In the genomic region with DNA sequence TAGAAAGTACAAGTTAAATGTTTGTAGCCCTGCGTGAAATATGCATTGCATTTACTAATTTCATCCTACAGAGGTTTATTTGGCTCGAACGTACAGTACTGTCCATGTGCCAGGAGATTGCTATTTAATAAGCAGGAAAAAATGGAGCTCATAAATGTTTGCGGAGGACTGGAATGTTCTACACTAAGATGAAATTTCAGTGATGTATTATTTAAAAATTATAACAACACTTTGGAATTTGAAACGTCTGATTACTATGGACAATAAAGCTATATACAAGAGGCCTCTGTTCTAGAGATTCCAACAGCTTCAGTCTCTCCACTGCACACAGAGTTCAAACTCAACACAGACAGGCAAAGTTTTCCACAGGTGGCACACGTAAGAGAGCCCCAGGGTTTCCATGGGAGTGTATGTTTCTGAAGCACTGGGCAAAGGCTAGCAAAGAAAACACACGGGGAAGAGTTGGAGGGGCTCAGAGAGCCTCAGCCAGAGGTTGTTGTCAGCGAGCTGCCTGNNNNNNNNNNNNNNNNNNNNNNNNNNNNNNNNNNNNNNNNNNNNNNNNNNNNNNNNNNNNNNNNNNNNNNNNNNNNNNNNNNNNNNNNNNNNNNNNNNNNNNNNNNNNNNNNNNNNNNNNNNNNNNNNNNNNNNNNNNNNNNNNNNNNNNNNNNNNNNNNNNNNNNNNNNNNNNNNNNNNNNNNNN, we compare ENCODE assay signal across 11 mouse cellular contexts. TPM values are rescaled to one million over a fixed set of nuclear protein-coding genes. Genes with fewer than 3 reads are reported as not detected.
DNase-seq lines count a peak whose midpoint lies in the region; ATAC-seq lines count a peak whose summit lies in the region.
"Had no signal": no experiment of that assay in that cellular context is flagged by ENCODE, and none has a peak within 500 bp of the region (broad histone marks: within the 10 kb centered on the region; RNA-seq: fewer than 3 reads in every experiment).

No protein-coding gene starts in this region.

- 47% methylated on average over 8 of the region's 8 CpGs for WGBS in heart, embryonic 16.5 days
- WGBS in liver, embryonic 11.5 days, result 57% methylated on average over 8 of the region's 8 CpGs

- peak overlapping the region; percentile 72 for H3K27ac ChIP-seq in heart, embryonic 16.5 days (ENCODE audit: low read length)
- no peak overlapping the region for H3K27ac ChIP-seq in liver, embryonic 11.5 days (ENCODE audit: low read depth, low read length)

- no peak for DNase-seq in heart, adult 8-10 months (ENCODE audit: low spot score)
- DNase-seq in Muller cell, postnatal 12 days (ENCODE audit: inconsistent ontology term), result peak; percentile 87
- DNase-seq in fibroblast of lung, adult 2 months (ENCODE audit: low read depth), result peak; percentile 9
- peak; percentile 44 for DNase-seq in liver, embryonic 11.5 days (ENCODE audit: low spot score)
- DNase-seq in frontal cortex, postnatal 10 days (ENCODE audit: low spot score in 2 of 2), result no peak
- DNase-seq in spleen, postnatal 10 days (ENCODE audit: low spot score in 2 of 2), result no peak
- DNase-seq in layer of hippocampus, adult 9-10 months (ENCODE audit: low spot score), result no peak
- DNase-seq: cerebellum, adult 18-20 months; lung, postnatal 36 days had no signal

- no peak overlapping the region for H3K4me3 ChIP-seq in heart, embryonic 16.5 days (ENCODE audit: low read length)
- H3K4me3 ChIP-seq in liver, embryonic 11.5 days (ENCODE audit: low read depth, low read length), result no peak overlapping the region

- H3K4me2 ChIP-seq in heart, embryonic 16.5 days (ENCODE audit: low read depth, low read length), result no peak overlapping the region
- H3K4me2 ChIP-seq in liver, embryonic 11.5 days, result no peak overlapping the region

- no peaks in the 10 kb centered on the region for H3K36me3 ChIP-seq in heart, embryonic 16.5 days (ENCODE audit: control insufficient read depth, insufficient read depth)
- no peaks in the 10 kb centered on the region for H3K36me3 ChIP-seq in liver, embryonic 11.5 days (ENCODE audit: control insufficient read depth, insufficient read depth, low read length)

- H3K27me3 ChIP-seq in heart, embryonic 16.5 days (ENCODE audit: control insufficient read depth, insufficient read depth, low read length), result no peaks in the 10 kb centered on the region
- no peaks in the 10 kb centered on the region for H3K27me3 ChIP-seq in liver, embryonic 11.5 days (replicated peaks; ENCODE audit: control insufficient read depth, insufficient read depth, low read length)

- H3K4me1 ChIP-seq in heart, embryonic 16.5 days (ENCODE audit: control insufficient read depth, insufficient read depth, low read length), result peaks cover 12% of the 10 kb centered on the region
- 0 out of 2 replicates have a peak, but pooled peaks cover 2% of the 10 kb centered on the region for H3K4me1 ChIP-seq in liver, embryonic 11.5 days (replicated peaks; ENCODE audit: control insufficient read depth, insufficient read depth, low read length)

- H3K9me3 ChIP-seq in heart, embryonic 16.5 days (replicated peaks; ENCODE audit: control insufficient read depth, low read length), result no peaks in the 10 kb centered on the region
- H3K9me3 ChIP-seq in liver, embryonic 11.5 days (ENCODE audit: control insufficient read depth, low read length), result no peaks in the 10 kb centered on the region

- no peak overlapping the region for H3K9ac ChIP-seq in heart, embryonic 16.5 days (ENCODE audit: low read length)
- H3K9ac ChIP-seq in liver, embryonic 11.5 days (ENCODE audit: low read depth, low read length), result no peak overlapping the region

- peak; percentile 52; the same call in 1 of the 2 replicates for ATAC-seq in heart, embryonic 16.5 days (replicated peaks; ENCODE audit: extremely low read depth, insufficient read depth, low FRiP score)
- ATAC-seq in liver, embryonic 11.5 days (replicated peaks; ENCODE audit: low FRiP score), result peak; percentile 66
- ATAC-seq: inflammation-experienced regulatory T-cells, adult 6 months had no signal

RNA-seq across cellular contexts. Expression of a gene that starts 20.6 kb away (rescaled TPM):
- 0.76 and 0.90 TPM in 2 replicates for polyA plus RNA-seq in heart, embryonic 16.5 days (2015; fragmentation: Nextera tagmentation; extraction: Ambion mirVana)
- under 1 TPM; 0.06 to 0.32 (median 0.14) TPM for total RNA-seq in heart, adult 8-10 months (2022)
- 0.77 and 1.2 TPM in 2 replicates for polyA plus RNA-seq in liver, embryonic 11.5 days (2014; fragmentation: Nextera tagmentation; extraction: Ambion mirVana)
- polyA plus RNA-seq: inflammation-experienced regulatory T-cells, adult 6 months had no signal

Comparison
In these comparisons a context has a peak if more than half of its experiments do, and no peak if none do; other contexts are left out.
1. DNase-seq: peak in Muller cell, postnatal 12 days (single experiment), fibroblast of lung, adult 2 months (single experiment) and liver, embryonic 11.5 days (single experiment); none in heart, adult 8-10 months (single experiment), frontal cortex, postnatal 10 days (0 of 2), spleen, postnatal 10 days (0 of 2) and layer of hippocampus, adult 9-10 months (single experiment).